Mouse (Mus musculus) megakaryocyte, embryonic 14.5 days (primary cell): ENCODE results near the gene Kcnab3.

ENCODE experiments used
- FLI1 ChIP-seq: IDR thresholded peaks from 2 replicates; pipeline ENCODE4 v1.6.1; 2012; ENCODE audit warnings: low read length, inconsistent platforms, mixed read lengths
- GATA1 ChIP-seq: IDR thresholded peaks from 3 replicates; pipeline ENCODE4 v1.6.1; 2012; ENCODE audit warnings: mixed read lengths, low read length, inconsistent platforms, borderline replicate concordance

DNA sequence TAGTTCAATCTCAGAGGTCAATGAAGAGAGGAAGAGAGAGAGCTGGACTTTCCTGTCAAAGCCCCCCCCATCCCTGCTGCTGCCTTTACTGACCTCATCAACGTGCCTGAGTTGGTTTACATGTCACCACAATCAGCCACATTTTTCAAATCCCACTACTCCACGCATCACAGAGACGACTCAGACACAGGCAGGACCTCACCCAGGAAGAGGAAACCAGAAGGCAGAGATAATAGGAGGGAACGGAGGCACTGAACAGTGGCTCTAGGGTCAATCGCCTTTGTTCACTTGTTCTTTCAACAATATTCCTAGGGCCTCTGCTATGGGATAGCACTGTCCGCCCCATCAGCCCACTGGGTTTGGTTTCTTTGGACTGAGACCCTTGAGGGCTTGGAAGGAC, 1.6 kb downstream of the Kcnab3 start:
- TF ChIP-seq GATA1 (no peak; the same call in 2 of the 3 replicates), FLI1 (0 out of 2 replicates have a peak, but pooled peaks have one; percentile 21)
